Mouse (Mus musculus): ENCODE data around the gene Ctnnd1. TPM values are rescaled to one million over a fixed set of nuclear protein-coding genes. Genes with fewer than 3 reads are reported as not detected.

The Ctnnd1 gene
- polyA plus RNA-seq (2017; shearing (Covaris generic)): 1.8 TPM

GRCm38 (mm10) chr2:84650464-84651195, at the start of gene Ctnnd1:
Ctnnd1 (minus strand) TSS chr2:84650765.

DNA sequence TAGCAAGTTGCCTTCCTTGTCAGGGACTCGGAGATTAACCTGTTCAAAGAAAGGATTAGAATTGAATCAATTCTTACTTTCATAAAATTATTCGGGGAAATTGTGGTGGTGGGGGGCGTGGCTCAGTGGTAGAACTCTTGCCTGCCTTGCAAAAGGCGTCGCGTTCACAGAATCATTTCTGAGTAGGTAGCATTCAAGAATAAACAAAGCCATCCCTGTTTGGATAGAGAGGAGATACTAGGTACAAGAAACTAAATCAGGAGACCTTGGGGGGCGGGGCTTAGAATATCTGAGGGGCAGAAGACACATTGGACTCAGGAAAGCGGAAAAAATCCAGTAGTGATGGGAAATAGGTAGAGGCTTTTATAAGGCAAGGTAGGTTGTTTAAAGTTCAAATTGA, 28.5 kb upstream of the Ctnnd1 start, which contains the start of gene Tmx2:
TSS of gene Tmx2 (minus strand) at position 125 of the 400 bp plus-strand sequence.

DNA sequence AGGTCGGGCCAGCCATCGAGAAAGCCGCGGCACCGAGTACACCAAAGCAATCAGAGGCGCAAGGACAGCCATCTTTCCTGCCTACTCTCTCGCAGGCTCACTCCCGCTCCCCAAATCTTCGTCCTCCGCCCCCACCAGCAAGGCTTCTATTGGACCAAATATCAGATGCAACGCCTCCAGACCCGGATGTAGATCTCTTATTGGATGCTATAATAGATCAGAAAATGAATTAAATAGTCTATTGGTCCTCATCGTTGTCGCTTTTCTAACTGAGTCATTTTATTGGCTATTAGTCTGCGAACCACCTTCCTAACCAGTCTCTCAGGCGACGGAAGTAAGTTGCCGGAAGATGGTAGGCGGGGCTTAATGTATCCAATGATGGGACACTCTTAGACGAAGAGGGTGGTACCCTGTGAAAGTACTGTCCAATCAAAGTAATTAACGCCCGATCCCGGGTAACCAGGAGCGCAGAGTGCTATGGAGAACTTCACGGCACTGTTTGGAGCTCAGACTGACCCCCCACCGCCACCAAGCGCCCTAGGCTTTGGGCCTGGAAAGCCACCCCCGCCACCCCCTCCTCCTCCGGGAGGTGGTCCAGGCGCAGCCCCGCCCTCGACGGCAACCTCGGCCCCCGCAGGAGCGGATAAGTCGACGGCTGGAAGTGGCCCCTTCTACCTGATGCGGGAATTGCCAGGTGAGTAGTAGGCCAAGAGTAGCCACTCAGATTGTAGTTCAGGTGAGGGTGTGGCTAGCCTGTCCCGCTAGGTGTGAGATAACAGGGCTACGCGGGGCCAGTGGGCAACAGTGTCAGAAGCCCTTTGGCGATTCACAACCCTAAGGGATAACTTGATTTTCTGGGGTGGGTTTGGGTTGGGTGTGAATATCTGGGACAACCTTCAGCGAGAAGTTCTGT, 27.7 kb upstream of the Ctnnd1 start, which contains the start of the genes Gm28635 and Med19:
TSS of gene Gm28635 (minus strand) at position 74 of the 913 bp plus-strand sequence.
TSS of gene Med19 (plus strand) at position 435 of the 913 bp plus-strand sequence.

GRCm38 (mm10) chr2:84670569-84670933, 20.0 kb upstream of the Ctnnd1 start, which contains the start of gene Selenoh:
Selenoh (minus strand) TSS chr2:84670770.

DNA sequence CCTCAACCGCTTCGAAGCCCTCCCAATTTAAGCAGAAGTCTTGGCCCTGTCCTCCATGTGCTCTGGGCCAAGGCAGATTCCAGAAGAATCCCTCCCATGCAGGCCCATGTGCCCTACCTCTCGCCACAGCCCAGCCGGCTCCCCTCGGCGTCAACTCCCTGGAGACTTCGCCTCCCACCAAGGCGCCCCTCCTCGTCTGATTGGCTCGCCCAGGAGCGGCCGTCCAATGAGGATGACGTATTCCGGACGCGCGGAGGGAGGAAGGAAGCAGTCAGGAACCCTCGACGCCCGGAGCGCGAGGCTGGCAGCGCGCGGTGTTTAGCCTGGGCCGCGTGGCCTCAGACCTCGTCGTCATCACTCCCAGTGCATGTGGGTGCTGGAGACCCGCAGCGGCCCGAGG, 8.2 kb upstream of the Ctnnd1 start, which contains the start of gene Btbd18:
TSS of gene Btbd18 (plus strand) at position 274 of the 400 bp plus-strand sequence.

Other genes starting within 250 kb of the Ctnnd1 start
- 25.5 TPM for gene Calcrl, start 225.4 kb downstream of the Ctnnd1 start, polyA plus RNA-seq (2017; shearing (Covaris generic))
- gene Tfpi, start 174.0 kb downstream of the Ctnnd1 start, polyA plus RNA-seq (2017; shearing (Covaris generic)): 12.0 TPM
- 0.20 TPM for gene Btbd18, start 8.3 kb upstream of the Ctnnd1 start, polyA plus RNA-seq (2017; shearing (Covaris generic))
- gene Selenoh, start 20.0 kb upstream of the Ctnnd1 start, polyA plus RNA-seq (2017; shearing (Covaris generic)): 89.3 TPM
- not detected for gene Gm28635, start 27.3 kb upstream of the Ctnnd1 start, polyA plus RNA-seq (2017; shearing (Covaris generic))
- gene Med19, start 27.6 kb upstream of the Ctnnd1 start, polyA plus RNA-seq (2017; shearing (Covaris generic)): 37.9 TPM
- 95.8 TPM for gene Tmx2, start 28.4 kb upstream of the Ctnnd1 start, polyA plus RNA-seq (2017; shearing (Covaris generic))
- 50.4 TPM for gene Zdhhc5, start 64.4 kb upstream of the Ctnnd1 start, polyA plus RNA-seq (2017; shearing (Covaris generic))
- 58.8 TPM for gene Clp1, start 76.6 kb upstream of the Ctnnd1 start, polyA plus RNA-seq (2017; shearing (Covaris generic))
- 0.55 TPM for gene Ypel4, start 83.3 kb upstream of the Ctnnd1 start, polyA plus RNA-seq (2017; shearing (Covaris generic))
- gene Gm19426, start 92.9 kb upstream of the Ctnnd1 start, polyA plus RNA-seq (2017; shearing (Covaris generic)): not detected
- not detected for gene Serping1, start 124.7 kb upstream of the Ctnnd1 start, polyA plus RNA-seq (2017; shearing (Covaris generic))
- gene Ube2l6, start 148.1 kb upstream of the Ctnnd1 start, polyA plus RNA-seq (2017; shearing (Covaris generic)): 32.8 TPM
- gene Smtnl1, start 171.9 kb upstream of the Ctnnd1 start, polyA plus RNA-seq (2017; shearing (Covaris generic)): not detected
- gene Timm10, start 176.2 kb upstream of the Ctnnd1 start, polyA plus RNA-seq (2017; shearing (Covaris generic)): 31.1 TPM
- 7.9 TPM for gene Slc43a1, start 188.1 kb upstream of the Ctnnd1 start, polyA plus RNA-seq (2017; shearing (Covaris generic))
- gene Rtn4rl2, start 235.9 kb upstream of the Ctnnd1 start, polyA plus RNA-seq (2017; shearing (Covaris generic)): not detected